Mouse (Mus musculus) hindbrain, embryonic 13.5 days (tissue): ENCODE measurements around the gene Trim66. TPM values are rescaled to one million over a fixed set of nuclear protein-coding genes. Genes with fewer than 3 reads are reported as not detected.
A peak's percentile ranks its signal among the peaks of the same experiment; 100 is the strongest.

Experiments used
- ATAC-seq: fragments of 200-750 bp; cut with Nextera tagmentation; 2 replicates; pipeline ENCODE4 v1.8.0; 2017; ENCODE audit warnings: moderate TSS enrichment; ENCODE audit not compliant: low FRiP score
- H3K27ac ChIP-seq: fragments of 300-500 bp; sonication (generic); 2 replicates; pipeline ENCODE4 v1.5.1; 2015; ENCODE audit warnings: inconsistent platforms, mild to moderate bottlenecking, moderate library complexity
- H3K27me3 ChIP-seq: fragments of 300-500 bp; sonication (generic); 2 replicates; pipeline ENCODE4 v1.6.1; 2015; ENCODE audit warnings: mild to moderate bottlenecking, inconsistent platforms
- H3K36me3 ChIP-seq: fragments of 300-500 bp; sonication (generic); 2 replicates; pipeline ENCODE4 v1.6.1; 2015; ENCODE audit warnings: mild to moderate bottlenecking, inconsistent platforms
- H3K4me1 ChIP-seq: fragments of 300-500 bp; sonication (generic); replicated peaks from 2 replicates; pipeline ENCODE4 v1.6.1; 2015; ENCODE audit warnings: inconsistent platforms
- H3K4me2 ChIP-seq: fragments of 300-500 bp; sonication (generic); 2 replicates; pipeline ENCODE4 v1.6.1; 2015; ENCODE audit warnings: inconsistent platforms, mild to moderate bottlenecking, moderate library complexity
- H3K4me3 ChIP-seq: fragments of 300-500 bp; sonication (generic); 2 replicates; pipeline ENCODE4 v1.5.1; 2015; ENCODE audit warnings: mild to moderate bottlenecking, inconsistent platforms
- H3K9ac ChIP-seq: fragments of 300-500 bp; sonication (generic); 2 replicates; pipeline ENCODE4 v1.6.1; 2015; ENCODE audit warnings: mild to moderate bottlenecking, inconsistent platforms
- H3K9me3 ChIP-seq: fragments of 300-500 bp; sonication (generic); 2 replicates; pipeline ENCODE4 v1.6.1; 2016; ENCODE audit warnings: inconsistent platforms
- WGBS: fragments of 180-500 bp; shearing (Covaris S2); methylation state at CpG from one replicate; pipeline ENCODE4 v1.1.7; 2015; 5-methylcytosine and 5-hydroxymethylcytosine counted together
- polyA plus RNA-seq: library from polyadenylated mRNA; unstranded; fragments of >200 nt; fragmentation: Nextera tagmentation; extraction: Ambion mirVana; gene quantifications from 2 replicates; pipeline ENCODE4 v1.2.1, GENCODE M21; 2015

The Trim66 gene
- polyA plus RNA-seq, 1 experiment from 2014 or later = 0.34 TPM

DNA sequence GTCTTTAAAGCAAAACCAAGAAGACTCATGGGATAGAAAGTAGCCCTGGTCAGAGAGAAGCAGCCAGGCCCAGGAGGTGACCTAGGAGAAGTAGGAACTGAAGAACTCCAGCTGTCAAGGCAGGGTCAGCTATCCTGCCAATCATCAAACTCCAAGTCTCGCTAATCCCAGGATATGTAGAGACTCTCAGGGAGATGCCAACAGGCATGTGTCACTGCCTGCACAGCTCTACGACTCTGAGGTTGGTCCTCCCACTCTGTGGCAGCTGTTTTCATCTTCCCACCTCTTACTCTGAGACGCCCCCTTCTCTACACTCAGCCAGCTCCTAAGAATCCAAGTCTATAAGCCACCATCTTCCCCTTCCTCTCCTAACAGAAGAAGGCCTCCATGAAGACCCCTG, 24.8 kb upstream of the Trim66 start:
- peaks cover 10% of the 10 kb centered on the region for H3K36me3 ChIP-seq
- peaks cover 16% of the 10 kb centered on the region for H3K4me1 ChIP-seq
- no peak overlapping the region for H3K27ac ChIP-seq
- no peak overlapping the region for H3K4me3 ChIP-seq
- H3K9me3 ChIP-seq = no peaks in the 10 kb centered on the region
- 87% methylated on average over 3 of the region's 3 CpGs for WGBS
- no peak overlapping the region for H3K4me2 ChIP-seq
- ATAC-seq = no peak
- H3K9ac ChIP-seq = no peak overlapping the region
- no peaks in the 10 kb centered on the region for H3K27me3 ChIP-seq

DNA sequence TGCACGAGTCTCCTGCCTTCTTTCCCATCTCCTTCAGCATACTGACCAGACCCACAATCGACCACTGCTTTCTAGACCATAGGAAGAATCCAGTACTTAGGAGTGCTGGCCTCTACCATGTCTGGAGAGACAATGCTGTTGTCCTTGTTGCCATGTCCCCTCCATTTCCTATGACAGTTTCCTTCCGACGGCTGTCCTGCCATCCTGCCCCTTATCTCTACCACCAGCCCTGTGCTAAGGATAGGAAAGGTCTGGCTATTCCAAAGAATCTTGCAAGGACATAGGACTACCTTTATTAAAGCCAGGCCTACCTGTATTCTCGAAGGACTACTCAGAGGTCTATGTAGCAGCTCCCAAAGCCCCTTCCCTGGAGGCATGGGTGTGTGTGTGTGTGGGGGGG, 23.6 kb upstream of the Trim66 start:
- WGBS = 90% methylated on average over 5 of the region's 5 CpGs
- 0 out of 2 replicates have a peak overlapping the region, but pooled peaks have one; percentile 40 for H3K9ac ChIP-seq
- no peak overlapping the region for H3K4me3 ChIP-seq
- H3K4me1 ChIP-seq = peaks cover 9% of the 10 kb centered on the region
- no peak overlapping the region for H3K4me2 ChIP-seq
- peaks cover 18% of the 10 kb centered on the region for H3K36me3 ChIP-seq
- H3K27ac ChIP-seq = no peak overlapping the region
- H3K9me3 ChIP-seq = no peaks in the 10 kb centered on the region
- H3K27me3 ChIP-seq = no peaks in the 10 kb centered on the region
- ATAC-seq = no peak

DNA sequence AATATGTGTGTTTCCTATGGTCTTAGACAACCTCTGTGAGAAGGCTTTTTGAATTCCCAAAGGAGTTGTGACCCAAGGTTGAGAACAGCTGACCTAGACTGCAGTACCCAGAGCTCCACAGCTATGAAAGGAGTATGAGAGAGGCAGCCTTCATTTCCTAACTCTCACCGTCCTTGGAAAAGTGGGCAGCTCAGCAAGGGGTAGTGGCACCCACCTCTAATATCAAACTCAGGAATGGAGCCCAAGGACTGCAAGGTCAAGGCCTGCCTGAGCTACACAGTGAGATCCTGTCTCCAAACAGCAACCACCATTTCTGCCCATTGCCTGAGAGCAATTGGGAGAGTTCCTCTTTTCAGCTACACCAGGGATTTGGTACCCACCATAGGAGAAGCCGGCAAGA, 21.8 kb upstream of the Trim66 start:
- H3K27ac ChIP-seq = no peak overlapping the region
- 84% methylated on average over 2 of the region's 2 CpGs for WGBS
- H3K4me2 ChIP-seq = no peak overlapping the region
- no peak overlapping the region for H3K9ac ChIP-seq
- no peaks in the 10 kb centered on the region for H3K9me3 ChIP-seq
- ATAC-seq = no peak
- H3K27me3 ChIP-seq = no peaks in the 10 kb centered on the region
- H3K4me1 ChIP-seq = no peaks in the 10 kb centered on the region
- H3K4me3 ChIP-seq = no peak overlapping the region
- H3K36me3 ChIP-seq = peaks cover 28% of the 10 kb centered on the region

DNA sequence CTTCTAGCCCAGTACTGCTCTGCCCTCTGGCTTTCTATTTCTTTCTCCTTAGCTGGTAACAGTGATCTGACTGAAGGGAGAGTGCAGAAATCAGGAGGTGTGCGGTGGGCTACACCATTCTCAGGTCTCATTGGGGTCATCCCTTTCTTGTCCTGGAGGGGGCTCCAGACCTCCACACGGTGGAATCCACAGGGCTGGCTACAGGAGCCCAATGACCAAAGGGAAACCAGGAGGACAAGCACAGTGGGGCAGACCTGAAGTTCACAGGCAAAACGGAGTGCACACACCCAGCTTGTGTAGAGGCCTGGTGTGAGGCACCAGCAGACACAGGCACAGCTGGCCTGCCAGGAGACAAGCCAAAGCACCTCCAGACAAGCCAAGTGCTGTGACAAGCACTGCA, 20.4 kb upstream of the Trim66 start:
- Histone ChIP-seq H3K4me1 (no peaks in the 10 kb centered on the region), H3K4me2 (no peak overlapping the region), H3K9ac (peak overlapping the region; percentile 29; the same call in 1 of the 2 replicates), H3K36me3 (peaks cover 36% of the 10 kb centered on the region), H3K9me3 (no peaks in the 10 kb centered on the region), H3K4me3 (no peak overlapping the region), H3K27me3 (no peaks in the 10 kb centered on the region), H3K27ac (no peak overlapping the region)
- 20% methylated on average over 3 of the region's 3 CpGs for WGBS
- peak; percentile 66; the same call in 1 of the 2 replicates for ATAC-seq

DNA sequence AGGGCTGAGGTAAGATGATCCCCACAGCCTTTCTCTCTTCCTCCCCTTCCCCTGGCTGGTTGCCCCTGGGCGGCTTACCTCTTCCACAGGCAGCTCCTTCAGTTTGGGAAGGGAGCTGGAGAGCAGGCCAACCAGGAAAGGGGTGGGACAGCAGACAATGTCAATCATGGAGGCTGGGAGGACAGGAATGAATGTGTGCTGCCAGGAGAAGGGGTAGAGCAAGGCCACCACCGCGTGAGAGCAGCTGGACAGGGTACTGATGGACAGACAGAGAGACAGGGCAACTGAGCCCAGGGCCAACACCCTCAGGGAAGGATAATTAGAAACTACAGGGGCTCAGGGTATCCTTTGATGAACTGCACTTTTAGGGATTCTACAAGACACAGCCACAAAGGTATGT, 19.6 kb upstream of the Trim66 start:
- peaks cover 44% of the 10 kb centered on the region for H3K36me3 ChIP-seq
- H3K27me3 ChIP-seq = no peaks in the 10 kb centered on the region
- WGBS = 83% methylated on average over 3 of the region's 3 CpGs
- H3K4me3 ChIP-seq = no peak overlapping the region
- ATAC-seq = no peak
- no peak overlapping the region for H3K4me2 ChIP-seq
- no peak overlapping the region for H3K27ac ChIP-seq
- no peaks in the 10 kb centered on the region for H3K9me3 ChIP-seq
- no peak overlapping the region for H3K9ac ChIP-seq
- H3K4me1 ChIP-seq = no peaks in the 10 kb centered on the region; the same call in 1 of the 2 replicates

DNA sequence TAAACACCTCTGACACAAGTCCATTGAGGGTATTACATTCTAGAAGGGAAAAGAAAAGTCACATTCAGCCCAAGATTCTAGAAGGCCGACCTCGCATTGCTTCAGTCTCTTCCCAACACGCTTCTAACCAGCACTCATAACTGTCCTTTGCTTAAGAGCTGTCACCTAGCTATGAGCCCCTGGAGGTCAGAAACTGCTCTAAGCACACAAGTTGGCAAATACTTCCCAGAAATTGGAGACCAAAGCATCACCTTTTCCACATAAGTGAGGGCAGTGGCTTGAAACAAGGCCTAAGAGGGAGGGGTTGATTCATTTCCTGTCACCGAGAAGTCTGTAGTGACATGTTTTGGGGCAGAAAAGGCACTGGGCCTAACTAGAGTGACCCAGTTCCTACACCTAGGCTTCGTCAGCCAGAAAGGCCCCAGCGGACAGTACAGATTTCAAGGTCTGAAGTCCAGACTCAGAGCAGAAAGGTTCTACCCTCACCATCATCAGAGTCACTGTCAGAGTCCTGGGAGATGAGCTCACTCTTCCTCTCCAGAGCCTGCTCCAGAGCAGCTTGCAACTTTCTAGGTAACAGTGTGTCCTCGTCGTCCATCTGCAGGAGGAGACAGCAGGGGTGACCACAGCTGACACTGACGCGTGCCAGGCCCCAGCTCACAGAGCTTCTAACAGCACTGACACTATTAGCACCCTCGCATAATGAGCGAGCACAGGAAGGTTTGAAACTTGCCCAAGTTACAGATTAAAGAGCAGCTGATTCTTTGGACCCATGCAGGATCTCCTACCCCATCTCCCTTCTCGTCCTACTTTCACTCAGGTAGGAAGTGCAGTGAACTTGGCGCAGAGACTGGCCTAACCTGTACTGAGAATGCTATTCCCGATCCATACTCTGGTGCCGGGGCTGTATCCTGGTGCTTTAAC, 18.1 kb upstream of the Trim66 start:
- 82% methylated on average over 16 of the region's 16 CpGs for WGBS
- H3K9me3 ChIP-seq = no peaks in the 10 kb centered on the region
- H3K4me1 ChIP-seq = peaks cover 9% of the 10 kb centered on the region
- H3K36me3 ChIP-seq = peaks cover 59% of the 10 kb centered on the region
- H3K9ac ChIP-seq = no peak overlapping the region
- H3K27me3 ChIP-seq = no peaks in the 10 kb centered on the region
- no peak overlapping the region for H3K27ac ChIP-seq
- no peak overlapping the region for H3K4me2 ChIP-seq
- no peak for ATAC-seq
- H3K4me3 ChIP-seq = no peak overlapping the region

DNA sequence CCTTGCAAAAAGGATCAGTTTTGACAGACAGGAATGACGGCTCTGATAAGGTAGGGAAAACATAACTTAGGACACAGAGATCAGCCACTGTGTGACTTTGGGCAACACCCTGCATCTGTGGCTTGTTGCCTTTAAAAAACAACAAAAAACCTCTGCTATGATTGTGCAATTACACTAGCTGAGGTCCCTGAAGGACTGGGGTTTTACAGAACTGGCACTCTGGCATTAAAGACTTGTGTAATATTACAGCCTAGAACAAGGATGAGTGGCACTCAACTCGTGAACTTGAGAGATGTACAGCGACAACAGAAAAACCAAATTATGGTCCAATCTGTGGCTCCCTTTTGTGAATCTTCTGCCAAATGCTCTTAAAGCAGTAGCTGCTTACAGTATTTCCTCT, 16.8 kb upstream of the Trim66 start:
- 84% methylated on average over 3 of the region's 3 CpGs for WGBS
- peaks cover 21% of the 10 kb centered on the region for H3K4me1 ChIP-seq
- H3K9ac ChIP-seq = peak overlapping the region; percentile 13
- H3K4me3 ChIP-seq = no peak overlapping the region
- H3K36me3 ChIP-seq = peaks cover 63% of the 10 kb centered on the region
- peak overlapping the region; percentile 19; the same call in 1 of the 2 replicates for H3K27ac ChIP-seq
- ATAC-seq = no peak
- H3K27me3 ChIP-seq = no peaks in the 10 kb centered on the region
- H3K4me2 ChIP-seq = no peak overlapping the region
- no peaks in the 10 kb centered on the region for H3K9me3 ChIP-seq

DNA sequence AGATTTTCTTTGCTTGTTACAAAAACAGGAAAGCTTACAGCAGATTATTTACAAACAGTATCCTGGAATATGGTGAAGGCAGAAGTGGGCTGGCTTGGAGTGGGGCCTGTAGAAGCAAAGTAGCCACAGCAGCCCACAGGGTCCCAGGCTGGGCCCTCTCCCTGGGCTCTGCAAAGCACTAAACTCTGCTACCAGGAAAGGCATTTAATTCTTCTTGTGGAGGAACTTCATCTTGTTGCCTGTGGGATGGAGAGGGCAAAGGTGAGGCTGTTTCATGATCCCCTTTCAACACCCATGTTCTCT, 16.5 kb upstream of the Trim66 start:
- Histone ChIP-seq H3K9ac (no peak overlapping the region; the same call in 1 of the 2 replicates), H3K4me1 (peaks cover 22% of the 10 kb centered on the region), H3K27ac (peak overlapping the region; percentile 19), H3K4me3 (no peak overlapping the region), H3K36me3 (peaks cover 63% of the 10 kb centered on the region), H3K27me3 (no peaks in the 10 kb centered on the region), H3K9me3 (no peaks in the 10 kb centered on the region), H3K4me2 (no peak overlapping the region)
- ATAC-seq = no peak

DNA sequence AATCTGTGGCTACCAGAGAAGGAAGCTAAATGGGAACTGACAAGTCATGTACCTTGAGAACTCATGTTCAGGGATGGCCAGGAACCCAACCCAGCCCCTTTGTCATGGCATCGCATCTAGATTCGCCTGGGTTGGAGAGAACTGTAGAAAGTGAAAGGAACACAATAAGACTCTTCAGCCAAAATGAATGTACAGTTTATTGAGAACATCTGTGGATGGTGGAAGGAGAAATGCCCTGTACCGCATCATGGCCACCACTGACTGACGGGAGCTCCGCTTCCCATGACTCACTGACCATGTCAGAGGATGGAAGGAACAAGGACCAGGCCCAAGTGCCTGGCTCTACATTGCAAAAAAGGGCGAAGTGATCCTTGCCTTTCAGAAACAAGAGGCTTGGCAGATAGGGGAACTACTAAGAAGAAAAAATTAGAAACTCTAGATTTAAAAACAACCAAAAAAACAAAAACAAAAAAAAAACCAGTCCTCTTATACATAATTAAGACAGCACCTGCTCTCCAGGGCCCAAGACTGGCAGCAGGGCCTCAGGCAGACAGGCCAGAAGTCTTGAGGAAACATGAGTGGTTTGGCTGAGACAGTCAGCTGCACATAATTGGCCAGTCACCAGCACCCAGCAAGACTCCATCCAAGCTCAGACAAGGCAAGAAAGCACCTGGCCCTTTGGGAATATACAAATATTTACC, 16.0 kb upstream of the Trim66 start:
- Histone ChIP-seq H3K36me3 (peaks cover 63% of the 10 kb centered on the region), H3K27ac (peak overlapping the region; percentile 19), H3K9ac (no peak overlapping the region)

DNA sequence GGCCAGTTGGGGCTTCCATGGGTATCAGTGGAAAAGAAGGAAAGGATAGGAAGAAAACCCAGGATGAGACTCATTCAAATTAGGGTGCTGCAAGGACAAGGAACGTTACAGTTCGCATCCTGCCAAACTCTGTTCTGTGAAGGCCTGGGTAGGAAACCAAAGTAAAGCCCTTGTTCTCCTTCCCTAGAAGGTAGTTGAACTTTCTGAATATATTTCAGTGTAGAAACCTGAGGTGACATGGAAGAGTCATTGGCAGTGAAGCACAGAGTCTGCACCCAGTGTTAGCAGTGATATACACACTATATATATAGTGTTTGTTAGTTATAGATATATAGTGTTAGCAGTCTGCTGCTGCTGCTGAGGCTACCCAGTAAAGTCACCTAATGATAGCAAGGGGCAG, 15.4 kb upstream of the Trim66 start:
- Histone ChIP-seq H3K4me3 (no peak overlapping the region), H3K27ac (no peak overlapping the region), H3K4me1 (peaks cover 24% of the 10 kb centered on the region), H3K4me2 (no peak overlapping the region), H3K9me3 (no peaks in the 10 kb centered on the region), H3K9ac (peak overlapping the region; percentile 35; the same call in 1 of the 2 replicates), H3K36me3 (peaks cover 63% of the 10 kb centered on the region), H3K27me3 (no peaks in the 10 kb centered on the region)
- WGBS = 60% methylated on average over 2 of the region's 2 CpGs
- ATAC-seq = no peak

More for the DNA sequence above, 16.0 kb upstream of the Trim66 start:
- Histone ChIP-seq H3K4me1 (peaks cover 22% of the 10 kb centered on the region), H3K9me3 (no peaks in the 10 kb centered on the region), H3K27me3 (no peaks in the 10 kb centered on the region), H3K4me2 (no peak overlapping the region), H3K4me3 (no peak overlapping the region)
- ATAC-seq = no peak
- WGBS = 66% methylated on average over 6 of the region's 6 CpGs

DNA sequence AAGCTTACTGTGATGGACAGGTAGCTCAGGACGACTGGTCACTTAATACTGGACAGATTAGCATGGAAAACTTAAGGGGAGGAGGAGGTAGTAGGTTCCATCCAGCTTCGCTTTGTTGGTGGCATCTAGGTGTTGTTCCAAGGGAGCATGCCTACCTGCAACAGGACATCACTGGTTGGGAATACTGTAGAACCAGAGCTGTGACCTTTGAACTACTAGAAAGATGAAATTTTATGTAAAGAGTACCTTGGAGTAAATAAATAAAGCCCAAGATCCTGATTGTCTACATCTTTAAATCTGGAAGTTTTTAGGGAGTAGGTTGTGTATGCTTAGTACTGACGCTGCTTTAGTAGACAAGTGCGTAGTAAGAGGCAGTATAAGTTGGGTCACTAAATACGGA, 14.2 kb upstream of the Trim66 start:
- H3K9ac ChIP-seq = no peak overlapping the region
- no peak overlapping the region for H3K4me3 ChIP-seq
- H3K27ac ChIP-seq = no peak overlapping the region
- H3K4me1 ChIP-seq = peaks cover 34% of the 10 kb centered on the region
- H3K36me3 ChIP-seq = peaks cover 59% of the 10 kb centered on the region
- no peak overlapping the region for H3K4me2 ChIP-seq
- WGBS = 83% methylated on average over 5 of the region's 5 CpGs
- ATAC-seq = no peak
- H3K27me3 ChIP-seq = no peaks in the 10 kb centered on the region
- H3K9me3 ChIP-seq = no peaks in the 10 kb centered on the region

DNA sequence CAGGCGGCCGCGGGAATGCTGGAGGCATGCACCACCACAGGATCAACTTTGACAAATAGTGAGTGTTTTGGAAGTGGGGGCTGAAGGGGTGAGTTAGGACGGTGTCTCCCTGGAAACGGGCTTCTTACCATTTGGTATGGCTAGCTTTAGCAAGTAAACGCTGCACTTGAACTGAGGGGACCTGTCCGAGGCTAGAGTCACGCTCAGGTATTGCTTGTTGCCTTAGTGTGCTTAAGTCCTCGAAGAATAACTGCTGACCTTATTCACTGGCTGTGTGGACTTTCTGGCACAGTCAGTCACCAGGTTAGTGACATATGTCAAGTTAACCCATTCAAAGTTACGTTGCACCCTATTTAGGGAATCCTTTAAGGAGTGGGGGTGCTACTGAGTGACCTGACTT, 12.0 kb upstream of the Trim66 start:
- H3K9me3 ChIP-seq = no peaks in the 10 kb centered on the region
- H3K27ac ChIP-seq = peak overlapping the region; percentile 96; the same call in 1 of the 2 replicates
- no peaks in the 10 kb centered on the region for H3K27me3 ChIP-seq
- peaks cover 43% of the 10 kb centered on the region for H3K36me3 ChIP-seq
- 4% methylated on average over 10 of the region's 10 CpGs for WGBS
- peaks cover 34% of the 10 kb centered on the region for H3K4me1 ChIP-seq
- ATAC-seq = no peak
- H3K9ac ChIP-seq = peak overlapping the region; percentile 96
- peak overlapping the region; percentile 75 for H3K4me3 ChIP-seq
- H3K4me2 ChIP-seq = peak overlapping the region; percentile 97
